Mouse (Mus musculus) E14TG2a.4 (cell line): ENCODE results near the gene Srsf12.

ENCODE experiments used
- CTCF ChIP-seq: conservative IDR thresholded peaks from 2 replicates; pipeline ENCODE4 v1.5.1; 2014; ENCODE audit warnings: low read length
- NANOG ChIP-seq: IDR thresholded peaks from 2 replicates; pipeline ENCODE4 v1.6.1; 2014; ENCODE audit warnings: borderline replicate concordance, low read length, mixed read lengths
- POU5F1 ChIP-seq: IDR thresholded peaks from 2 replicates; pipeline ENCODE4 v1.6.1; 2014; ENCODE audit warnings: low read length, borderline replicate concordance

- no peak for TF ChIP-seq CTCF
- no peak for TF ChIP-seq POU5F1
- TF ChIP-seq NANOG, result no peak
These were observed 19.1 kb upstream of the Srsf12 start, which contains the start of gene Pm20d2 for GRCm38 (mm10) chr4:33189735-33190036.
